In the genomic region with DNA sequence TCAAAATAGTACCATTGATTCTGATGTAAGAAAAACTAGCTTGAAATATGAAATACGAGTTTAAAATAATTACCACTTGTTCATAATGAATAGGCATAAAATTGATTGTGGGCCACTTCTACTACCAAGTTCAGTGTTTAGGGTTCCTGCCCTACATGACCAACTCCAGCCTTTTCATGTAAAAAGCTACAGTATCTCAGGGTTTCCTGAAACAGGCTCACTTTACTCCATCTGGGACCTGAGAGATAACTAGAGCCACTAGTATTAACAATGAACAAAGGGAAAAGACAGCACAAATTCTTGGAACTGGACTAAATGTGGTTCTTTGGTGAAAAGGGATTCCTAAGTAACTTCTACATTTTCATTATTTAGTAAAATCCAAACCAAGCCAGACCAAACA, we compare ENCODE assay signal across 34 mouse cellular contexts. TPM values are rescaled to one million over a fixed set of nuclear protein-coding genes. Genes with fewer than 3 reads are reported as not detected.
A peak's percentile ranks its signal among the peaks of the same experiment; 100 is the strongest.
DNase-seq lines count a peak whose midpoint lies in the region; ATAC-seq and TF ChIP-seq lines count a peak whose summit lies in the region.
"Had no signal": no experiment of that assay in that cellular context is flagged by ENCODE, and none has a peak within 500 bp of the region (broad histone marks: within the 10 kb centered on the region; RNA-seq: fewer than 3 reads in every experiment).

No protein-coding gene starts in this region.

- no peaks in the 10 kb centered on the region for H3K9me3 ChIP-seq in G1E (replicated peaks)
- H3K9me3 ChIP-seq in liver, embryonic 15.5 days (replicated peaks): no peaks in the 10 kb centered on the region
- no peaks in the 10 kb centered on the region for H3K9me3 ChIP-seq in kidney, embryonic 15.5 days (replicated peaks)
- H3K9me3 ChIP-seq: embryonic facial prominence, embryonic 12.5 days; heart, embryonic 13.5 days; hindbrain, embryonic 15.5 days; limb, embryonic 12.5 days; midbrain, embryonic 12.5 days; neural tube, embryonic 12.5 days had no signal

- no peak overlapping the region for H3K9ac ChIP-seq in liver, embryonic 15.5 days
- no peak overlapping the region for H3K9ac ChIP-seq in kidney, embryonic 15.5 days
- H3K9ac ChIP-seq: embryonic facial prominence, embryonic 12.5 days; heart, embryonic 13.5 days; hindbrain, embryonic 15.5 days; limb, embryonic 12.5 days; midbrain, embryonic 12.5 days; neural tube, embryonic 12.5 days had no signal

- no peak overlapping the region; the same call in 1 of the 2 replicates for H3K27ac ChIP-seq in liver, embryonic 15.5 days (replicated peaks)
- H3K27ac ChIP-seq in kidney, embryonic 15.5 days: no peak overlapping the region
- H3K27ac ChIP-seq: embryonic facial prominence, embryonic 12.5 days; gastrocnemius, adult 2 months; heart, adult 2 months; heart, embryonic 13.5 days; hindbrain, embryonic 15.5 days; limb, embryonic 12.5 days; macrophage; midbrain, embryonic 12.5 days; neural tube, embryonic 12.5 days had no signal

- H3K36me3 ChIP-seq in G1E (replicated peaks): peaks cover 4% of the 10 kb centered on the region
- 0 out of 2 replicates have a peak, but pooled peaks cover 5% of the 10 kb centered on the region for H3K36me3 ChIP-seq in liver, embryonic 15.5 days (replicated peaks)
- peaks cover 10% of the 10 kb centered on the region for H3K36me3 ChIP-seq in kidney, embryonic 15.5 days
- H3K36me3 ChIP-seq: embryonic facial prominence, embryonic 12.5 days had no signal

- no peaks in the 10 kb centered on the region for H3K27me3 ChIP-seq in G1E (ENCODE audit: insufficient read depth, low read length)
- no peaks in the 10 kb centered on the region for H3K27me3 ChIP-seq in liver, embryonic 15.5 days
- H3K27me3 ChIP-seq in kidney, embryonic 15.5 days: no peaks in the 10 kb centered on the region
- H3K27me3 ChIP-seq: embryonic facial prominence, embryonic 12.5 days; heart, embryonic 13.5 days; hindbrain, embryonic 15.5 days; limb, embryonic 12.5 days; midbrain, embryonic 12.5 days; neural tube, embryonic 12.5 days; Patski had no signal

- H3K4me2 ChIP-seq in liver, embryonic 15.5 days: peak overlapping the region; percentile 30; the same call in 1 of the 2 replicates
- H3K4me2 ChIP-seq in kidney, embryonic 15.5 days: no peak overlapping the region
- H3K4me2 ChIP-seq: embryonic facial prominence, embryonic 12.5 days; heart, embryonic 13.5 days; hindbrain, embryonic 15.5 days; limb, embryonic 12.5 days; midbrain, embryonic 12.5 days; neural tube, embryonic 12.5 days had no signal

- ATAC-seq in G1E (ENCODE audit: extremely low read depth, insufficient number of reproducible peaks, low FRiP score, poor library complexity, severe bottlenecking): peak; percentile 73
- peak; percentile 60 for ATAC-seq in erythroblast, adult 5-6 weeks (replicated peaks; ENCODE audit: low FRiP score, poor library complexity, severe bottlenecking)
- peak; percentile 87 for ATAC-seq in liver, embryonic 15.5 days (ENCODE audit: insufficient read depth)
- no peak for ATAC-seq in kidney, embryonic 15.5 days (replicated peaks; ENCODE audit: low FRiP score)
- ATAC-seq: CD4-positive, CD25-positive, alpha-beta regulatory T cell, adult 4 months; forebrain, embryonic 16.5 days; inflammation-experienced regulatory T-cells, adult 6 months; lung, postnatal 0 days; Patski had no signal

- H3K4me1 ChIP-seq in G1E (ENCODE audit: insufficient read depth, low read depth, low read length): peaks cover 21% of the 10 kb centered on the region
- H3K4me1 ChIP-seq in liver, embryonic 15.5 days (replicated peaks): peaks cover 22% of the 10 kb centered on the region
- no peaks in the 10 kb centered on the region for H3K4me1 ChIP-seq in kidney, embryonic 15.5 days
- H3K4me1 ChIP-seq: embryonic facial prominence, embryonic 12.5 days; hindbrain, embryonic 15.5 days; limb, embryonic 12.5 days; midbrain, embryonic 12.5 days; neural tube, embryonic 12.5 days had no signal

- DNase-seq in G1E (ENCODE audit: low spot score) (peak; percentile 10), MEL-GATA-1-ER (ENCODE audit: extremely low read depth, low read depth) (peak; percentile 83)
- no peak for DNase-seq in left cerebral cortex, adult 8-10 months (ENCODE audit: low spot score in 2 of 2)
- no peak for DNase-seq in lung, postnatal 4 days
- no peak for DNase-seq in kidney, postnatal 10 days
- DNase-seq: adrenal gland, postnatal 14 days; cerebellum, adult 2 months; cerebellum, postnatal 25 days; gastrocnemius, adult 2 months; gastrocnemius, postnatal 36 days; heart, adult 2 months; heart, postnatal 10 days; kidney, adult 11 months; kidney, postnatal 4 days; lung, adult 18-20 months; right cerebral cortex, adult 18-20 months; spleen, adult 18-20 months; thymus, postnatal 36 days had no signal

- 37% methylated on average over 1 of the region's 1 CpGs for WGBS in liver, embryonic 15.5 days (ENCODE audit: insufficient replicate concordance)
- 96% methylated on average over 1 of the region's 1 CpGs for WGBS in kidney, embryonic 15.5 days

- TF ChIP-seq CTCF in G1E (IDR thresholded peaks at IDR 0.05; ENCODE audit: low read depth, low read length): no peak

- no peak overlapping the region for H3K4me3 ChIP-seq in G1E (ENCODE audit: low read depth, low read length)
- no peak overlapping the region for H3K4me3 ChIP-seq in liver, embryonic 15.5 days (replicated peaks)
- no peak overlapping the region for H3K4me3 ChIP-seq in kidney, embryonic 15.5 days (replicated peaks)
- H3K4me3 ChIP-seq: embryonic facial prominence, embryonic 12.5 days; gastrocnemius, adult 2 months; heart, adult 2 months; heart, embryonic 13.5 days; hindbrain, embryonic 15.5 days; limb, embryonic 12.5 days; midbrain, embryonic 12.5 days; myocyte; neural tube, embryonic 12.5 days had no signal

RNA-seq across cellular contexts. Expression of a gene that starts 12.4 kb away (rescaled TPM):
- total RNA-seq in G1E (2014; fragmentation: Nextera tagmentation) (29.2 and 30.7 TPM in 2 replicates), G1E (2017) (100 and 114 TPM in 2 replicates)
- 1.6 and 3.6 TPM in 2 replicates for polyA plus RNA-seq in G1E (2012)
- total RNA-seq in erythroblast, adult 5-6 weeks (2015; ENCODE audit: low replicate concordance): 33.9 and 44.2 TPM in 2 replicates
- 59.8 and 72.5 TPM in 2 replicates for total RNA-seq in erythroblast, adult 5-6 weeks (2017; ENCODE audit: low replicate concordance)
- polyA plus RNA-seq in liver, embryonic 15.5 days (2015; fragmentation: Nextera tagmentation; extraction: Ambion mirVana): 38.5 and 44.8 TPM in 2 replicates
- total RNA-seq in left cerebral cortex, adult 8-10 months (2022): 10 to 100 TPM; 55.0 to 70.1 (median 56.8) TPM
- polyA plus RNA-seq in kidney, embryonic 15.5 days (2015; fragmentation: Nextera tagmentation; extraction: Ambion mirVana): 83.0 and 87.8 TPM in 2 replicates

RNA-seq across cellular contexts. Expression of a gene that starts 13.1 kb away (rescaled TPM):
- total RNA-seq in G1E (2014; fragmentation: Nextera tagmentation) (not detected in 2 replicates), G1E (2017) (0.12 and 0.55 TPM in 2 replicates)
- not detected in 2 replicates for polyA plus RNA-seq in G1E (2012)
- total RNA-seq in erythroblast, adult 5-6 weeks (2015; ENCODE audit: low replicate concordance): 1.2 and 2.3 TPM in 2 replicates
- total RNA-seq in erythroblast, adult 5-6 weeks (2017; ENCODE audit: low replicate concordance): 0.26 and 0.28 TPM in 2 replicates
- 0.52 and 0.64 TPM in 2 replicates for polyA plus RNA-seq in liver, embryonic 15.5 days (2015; fragmentation: Nextera tagmentation; extraction: Ambion mirVana)
- total RNA-seq in left cerebral cortex, adult 8-10 months (2022): 100 to 1,000 TPM; 245 to 339 (median 291) TPM
- polyA plus RNA-seq in kidney, embryonic 15.5 days (2015; fragmentation: Nextera tagmentation; extraction: Ambion mirVana): 5.7 and 7.9 TPM in 2 replicates

Comparison
In these comparisons a context has a peak if more than half of its experiments do, and no peak if none do; other contexts are left out.
1. DNase-seq: peak in G1E (single experiment) and MEL-GATA-1-ER (single experiment); none in left cerebral cortex, adult 8-10 months (0 of 2), lung, postnatal 4 days (0 of 2) and kidney, postnatal 10 days (single experiment).
2. RNA of a gene that starts 13.1 kb away (total RNA-seq): 245 to 339 TPM in left cerebral cortex, adult 8-10 months; 0.26 to 2.3 TPM in erythroblast, adult 5-6 weeks and 0.12 to 0.55 TPM in G1E; every median in the first group is over 10 times any median in the second.